Mouse (Mus musculus) intestine, embryonic 14.5 days (tissue): Measurements from ENCODE around the gene Acap3. TPM values are rescaled to one million over a fixed set of nuclear protein-coding genes. Genes with fewer than 3 reads are reported as not detected.

Source experiments
- ATAC-seq: fragments of 200-750 bp; cut with Nextera tagmentation; replicated peaks from 2 replicates; pipeline ENCODE4 v1.8.0; 2017; ENCODE audit warnings: low read depth, moderate number of reproducible peaks, moderate TSS enrichment, moderate library complexity; ENCODE audit not compliant: low FRiP score, low TSS enrichment
- DNase-seq: peaks from one replicate; pipeline ENCODE4 v3.0.0-alpha.2; 2018; ENCODE audit warnings: low spot score
- H3K27ac ChIP-seq: fragments of 300-500 bp; sonication (generic); 2 replicates; pipeline ENCODE4 v1.5.1; 2014; ENCODE audit warnings: low read depth, mild to moderate bottlenecking, control low read depth
- H3K27me3 ChIP-seq: fragments of 300-500 bp; sonication (generic); replicated peaks from 2 replicates; pipeline ENCODE4 v1.6.1; 2014; ENCODE audit warnings: low read length, control low read depth; ENCODE audit not compliant: control insufficient read depth, insufficient read depth
- H3K36me3 ChIP-seq: fragments of 300-500 bp; sonication (generic); 2 replicates; pipeline ENCODE4 v1.6.1; 2014; ENCODE audit warnings: low read length, control low read depth; ENCODE audit not compliant: control insufficient read depth, insufficient read depth
- H3K4me1 ChIP-seq: fragments of 300-500 bp; sonication (generic); replicated peaks from 2 replicates; pipeline ENCODE4 v1.6.1; 2014; ENCODE audit warnings: low read length, control low read depth, mixed read lengths; ENCODE audit not compliant: control insufficient read depth, insufficient read depth
- H3K4me2 ChIP-seq: fragments of 300-500 bp; sonication (generic); 2 replicates; pipeline ENCODE4 v1.6.1; 2014; ENCODE audit warnings: low read length
- H3K4me3 ChIP-seq: fragments of 300-500 bp; sonication (generic); 2 replicates; pipeline ENCODE4 v1.5.1; 2014; ENCODE audit warnings: low read depth, low read length, control low read depth, mixed read lengths
- H3K9ac ChIP-seq: fragments of 300-500 bp; sonication (generic); 2 replicates; pipeline ENCODE4 v1.6.1; 2014; ENCODE audit warnings: mild to moderate bottlenecking, low read length
- H3K9me3 ChIP-seq: fragments of 300-500 bp; sonication (generic); 2 replicates; pipeline ENCODE4 v1.6.1; 2016; ENCODE audit warnings: low read length, control low read depth; ENCODE audit not compliant: control insufficient read depth
- WGBS: fragments of 180-500 bp; shearing (Covaris S2); extraction: QIAGEN DNeasy Blood & Tissue Kit; methylation state at CpG from one replicate; pipeline ENCODE4 v1.1.7; 2014; 5-methylcytosine and 5-hydroxymethylcytosine counted together
- polyA plus RNA-seq: library from polyadenylated mRNA; unstranded; fragments of >200 nt; fragmentation: Nextera tagmentation; extraction: Ambion mirVana; gene quantifications from 2 replicates; pipeline ENCODE4 v1.2.1, GENCODE M21; 2014

Gene Acap3
- polyA plus RNA-seq, 1 experiment from 2014 or later: 16.6 TPM

GRCm38 (mm10) chr4:155892438-155893211 is 1.0 kb downstream of the Acap3 start:
- H3K27me3 ChIP-seq: no peaks in the 10 kb centered on the region
- H3K4me2 ChIP-seq: peak overlapping the region; percentile 94
- H3K9ac ChIP-seq: peak overlapping the region; percentile 74
- H3K4me1 ChIP-seq: peaks cover 33% of the 10 kb centered on the region
- peak overlapping the region; percentile 91; the same call in 1 of the 2 replicates for H3K27ac ChIP-seq
- no peaks in the 10 kb centered on the region for H3K9me3 ChIP-seq
- peak; percentile 30 for ATAC-seq
- no peak for DNase-seq
- peaks cover 34% of the 10 kb centered on the region for H3K36me3 ChIP-seq
- 6% methylated on average over 37 of the region's 37 CpGs for WGBS
- H3K4me3 ChIP-seq: peak overlapping the region; percentile 89

GRCm38 (mm10) chr4:155893212-155893690 is 1.6 kb downstream of the Acap3 start:
- peaks cover 28% of the 10 kb centered on the region for H3K36me3 ChIP-seq
- no peaks in the 10 kb centered on the region for H3K9me3 ChIP-seq
- no peak overlapping the region for H3K9ac ChIP-seq
- H3K4me2 ChIP-seq: peak overlapping the region; percentile 94
- H3K4me1 ChIP-seq: peaks cover 33% of the 10 kb centered on the region
- H3K27ac ChIP-seq: no peak overlapping the region
- WGBS: 68% methylated on average over 8 of the region's 8 CpGs
- H3K4me3 ChIP-seq: peak overlapping the region; percentile 89
- DNase-seq (no peak), ATAC-seq (no peak)
- H3K27me3 ChIP-seq: no peaks in the 10 kb centered on the region

GRCm38 (mm10) chr4:155894311-155894881 is 2.8 kb downstream of the Acap3 start:
- DNase-seq (no peak), ATAC-seq (no peak)
- Histone ChIP-seq H3K27me3 (no peaks in the 10 kb centered on the region), H3K4me3 (no peak overlapping the region), H3K27ac (0 out of 2 replicates have a peak overlapping the region, but pooled peaks have one; percentile 27), H3K9ac (peak overlapping the region; percentile 11; the same call in 1 of the 2 replicates), H3K9me3 (no peaks in the 10 kb centered on the region), H3K4me1 (peaks cover 33% of the 10 kb centered on the region), H3K36me3 (peaks cover 20% of the 10 kb centered on the region), H3K4me2 (peak overlapping the region; percentile 31)
- WGBS: 23% methylated on average over 8 of the region's 8 CpGs

- no peaks in the 10 kb centered on the region for H3K27me3 ChIP-seq
- H3K9me3 ChIP-seq: no peaks in the 10 kb centered on the region
- H3K36me3 ChIP-seq: peaks cover 22% of the 10 kb centered on the region
- no peak overlapping the region for H3K27ac ChIP-seq
- H3K4me3 ChIP-seq: no peak overlapping the region
- DNase-seq: peak; percentile 64
- H3K4me1 ChIP-seq: peaks cover 31% of the 10 kb centered on the region
- peak overlapping the region; percentile 31 for H3K4me2 ChIP-seq
- 32% methylated on average over 6 of the region's 6 CpGs for WGBS
- H3K9ac ChIP-seq: no peak overlapping the region
- no peak for ATAC-seq
Measured at GRCm38 (mm10) chr4:155895216-155895615, 3.6 kb downstream of the Acap3 start.

GRCm38 (mm10) chr4:155895826-155896225 is 4.2 kb downstream of the Acap3 start:
- no peaks in the 10 kb centered on the region for H3K9me3 ChIP-seq
- 97% methylated on average over 4 of the region's 4 CpGs for WGBS

GRCm38 (mm10) chr4:155896461-155896860 is 4.8 kb downstream of the Acap3 start:
- Histone ChIP-seq H3K4me1 (peaks cover 26% of the 10 kb centered on the region), H3K9ac (no peak overlapping the region), H3K27me3 (no peaks in the 10 kb centered on the region), H3K4me3 (no peak overlapping the region), H3K9me3 (no peaks in the 10 kb centered on the region), H3K36me3 (peaks cover 33% of the 10 kb centered on the region), H3K4me2 (no peak overlapping the region), H3K27ac (no peak overlapping the region)
- ATAC-seq (no peak), DNase-seq (no peak)
- 98% methylated on average over 12 of the region's 12 CpGs for WGBS

More at GRCm38 (mm10) chr4:155895826-155896225, 4.2 kb downstream of the Acap3 start:
- Histone ChIP-seq H3K4me2 (no peak overlapping the region), H3K27ac (no peak overlapping the region), H3K4me1 (peaks cover 26% of the 10 kb centered on the region), H3K36me3 (peaks cover 26% of the 10 kb centered on the region), H3K27me3 (no peaks in the 10 kb centered on the region), H3K4me3 (no peak overlapping the region), H3K9ac (no peak overlapping the region)
- DNase-seq: no peak
- ATAC-seq: no peak

GRCm38 (mm10) chr4:155898318-155898717 is 6.7 kb downstream of the Acap3 start:
- Histone ChIP-seq H3K27ac (no peak overlapping the region), H3K4me1 (peaks cover 19% of the 10 kb centered on the region), H3K27me3 (no peaks in the 10 kb centered on the region), H3K9ac (no peak overlapping the region), H3K9me3 (no peaks in the 10 kb centered on the region), H3K36me3 (peaks cover 51% of the 10 kb centered on the region), H3K4me3 (no peak overlapping the region), H3K4me2 (no peak overlapping the region)
- ATAC-seq (no peak), DNase-seq (no peak)
- WGBS: 98% methylated on average over 2 of the region's 2 CpGs

GRCm38 (mm10) chr4:155899355-155899754 is 7.7 kb downstream of the Acap3 start:
- Histone ChIP-seq H3K27ac (no peak overlapping the region), H3K9ac (no peak overlapping the region), H3K4me3 (no peak overlapping the region), H3K36me3 (peaks cover 60% of the 10 kb centered on the region), H3K27me3 (no peaks in the 10 kb centered on the region), H3K4me2 (no peak overlapping the region), H3K4me1 (peaks cover 9% of the 10 kb centered on the region), H3K9me3 (no peaks in the 10 kb centered on the region)
- no peak for DNase-seq
- no peak for ATAC-seq
- WGBS: 87% methylated on average over 7 of the region's 7 CpGs
